Mouse (Mus musculus) G1E (cell line): Measurements from ENCODE around the gene Depp1.

Experiments used
- CTCF ChIP-seq: IDR thresholded peaks from 2 replicates; pipeline ENCODE4 v1.5.1; 2012; ENCODE audit warnings: low read depth, low read length, inconsistent platforms, mixed read lengths
- POLR2AphosphoS5 ChIP-seq: IDR thresholded peaks from 2 replicates; pipeline ENCODE4 v1.6.1; 2012; ENCODE audit warnings: low read depth, low read length, inconsistent platforms; ENCODE audit not compliant: insufficient replicate concordance
- TAL1 ChIP-seq: conservative IDR thresholded peaks from 2 replicates; pipeline ENCODE4 v1.6.1; 2012; ENCODE audit warnings: low read depth, low read length, inconsistent platforms, mixed read lengths

GRCm38 (mm10) chr6:116667382-116667781, 17.0 kb downstream of the Depp1 start:
- no peak for TF ChIP-seq CTCF
- no peak for TF ChIP-seq POLR2AphosphoS5
- no peak for TF ChIP-seq TAL1
